Mouse (Mus musculus): Measurements from ENCODE around the gene Aida. TPM values are rescaled to one million over a fixed set of nuclear protein-coding genes. Genes with fewer than 3 reads are reported as not detected.
A peak's percentile ranks its signal among the peaks of the same experiment; 100 is the strongest.
"Not testable (repeated sequence)": the region's sequence is repeated elsewhere in the genome, so short reads cannot be mapped to it uniquely, and the experiment has no call there.

Gene Aida
- total RNA-seq, 2 experiments from 2014 or later: 49.8 to 53.9 TPM

DNA sequence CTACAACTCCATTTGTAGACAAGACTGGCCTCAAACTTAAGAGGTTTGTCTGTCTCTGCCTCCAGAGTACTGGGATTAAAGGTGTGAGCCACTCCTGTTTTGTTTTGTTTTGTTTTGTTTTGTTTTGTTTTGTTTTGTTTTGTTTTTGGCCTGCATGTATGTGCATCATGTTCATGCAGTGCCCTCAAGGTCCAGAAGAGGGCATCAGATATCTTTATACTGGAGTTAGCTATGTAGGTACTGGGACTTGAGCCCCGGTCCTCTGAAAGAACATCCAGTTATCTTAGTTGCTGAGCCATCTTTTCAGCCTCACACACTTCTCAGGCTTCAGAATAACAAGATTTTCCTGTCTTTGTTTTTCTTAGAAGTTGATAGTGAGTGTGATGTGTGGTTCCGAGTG, 19.4 kb downstream of the Aida start:
- DNase-seq (ENCODE audit: low spot score in 2 of 2): no peak

DNA sequence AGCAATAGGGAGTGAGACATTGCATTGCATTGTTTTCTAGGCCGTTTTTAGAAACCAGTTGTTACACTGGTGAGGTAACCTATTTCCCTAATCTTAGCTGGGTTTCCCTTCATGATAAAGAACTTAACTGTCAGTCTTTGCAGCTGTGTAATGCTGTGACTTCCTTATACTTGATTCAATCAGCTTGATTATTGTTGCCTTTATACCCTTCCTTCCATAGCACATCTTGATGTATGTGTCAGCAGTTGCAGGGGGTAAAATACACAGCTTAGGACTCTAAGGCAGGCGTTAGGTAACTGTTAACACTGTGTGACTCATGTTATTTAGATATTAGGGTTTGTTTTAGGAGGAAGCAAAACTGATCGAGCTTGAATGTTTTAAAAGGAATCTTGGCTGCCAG, 24.3 kb downstream of the Aida start:
- no peak for DNase-seq (ENCODE audit: low spot score in 2 of 2)

DNA sequence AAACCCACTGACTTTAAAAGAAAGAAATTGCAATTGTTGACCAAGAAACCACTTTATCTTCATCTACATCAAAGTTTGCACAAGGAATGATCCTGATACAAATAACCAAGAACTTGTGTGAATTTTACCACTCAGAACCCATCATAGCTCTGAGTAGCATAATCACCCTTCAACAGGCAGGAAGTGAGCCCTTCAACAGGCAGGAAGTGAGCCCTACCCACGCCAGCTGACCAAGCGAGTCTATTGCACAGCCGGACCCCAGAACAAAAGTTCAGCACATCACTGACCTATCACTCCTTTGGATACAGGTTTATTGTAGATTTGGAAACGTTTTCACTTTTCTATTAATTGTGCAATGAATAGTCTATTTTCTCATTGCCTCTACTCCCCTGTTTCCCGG, 26.1 kb downstream of the Aida start:
- DNase-seq (ENCODE audit: low spot score in 2 of 2): not testable (repeated sequence)

GRCm38 (mm10) chr1:183323923-183324322, 27.5 kb downstream of the Aida start:
- DNase-seq (ENCODE audit: low spot score in 2 of 2): no peak

DNA sequence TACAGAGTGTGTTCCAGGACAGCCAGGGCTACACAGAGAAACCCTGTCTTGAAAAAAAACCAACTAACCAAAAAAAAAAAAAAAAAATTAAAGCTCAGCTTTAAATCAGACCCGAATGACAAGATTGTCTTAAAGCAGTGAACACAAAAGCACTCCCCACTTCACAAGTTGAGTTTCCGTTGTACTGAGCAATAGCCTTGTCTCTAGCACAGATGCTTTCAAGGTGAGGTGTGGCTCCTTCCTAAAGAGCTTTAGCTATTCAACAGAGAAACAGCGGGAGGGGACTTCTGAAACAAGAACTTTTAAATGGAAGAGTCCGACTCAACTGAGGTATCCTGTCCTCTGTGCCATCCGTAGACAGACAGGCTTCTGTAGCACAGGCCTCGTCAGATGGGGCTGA, 28.0 kb downstream of the Aida start:
- no peak for DNase-seq (ENCODE audit: low spot score in 2 of 2)

- DNase-seq (ENCODE audit: low spot score in 2 of 2): no peak
These were observed 30.8 kb downstream of the Aida start for GRCm38 (mm10) chr1:183327171-183327570.

GRCm38 (mm10) chr1:183342902-183343301, 46.5 kb downstream of the Aida start:
- DNase-seq (ENCODE audit: low spot score in 2 of 2): not testable (repeated sequence)

DNA sequence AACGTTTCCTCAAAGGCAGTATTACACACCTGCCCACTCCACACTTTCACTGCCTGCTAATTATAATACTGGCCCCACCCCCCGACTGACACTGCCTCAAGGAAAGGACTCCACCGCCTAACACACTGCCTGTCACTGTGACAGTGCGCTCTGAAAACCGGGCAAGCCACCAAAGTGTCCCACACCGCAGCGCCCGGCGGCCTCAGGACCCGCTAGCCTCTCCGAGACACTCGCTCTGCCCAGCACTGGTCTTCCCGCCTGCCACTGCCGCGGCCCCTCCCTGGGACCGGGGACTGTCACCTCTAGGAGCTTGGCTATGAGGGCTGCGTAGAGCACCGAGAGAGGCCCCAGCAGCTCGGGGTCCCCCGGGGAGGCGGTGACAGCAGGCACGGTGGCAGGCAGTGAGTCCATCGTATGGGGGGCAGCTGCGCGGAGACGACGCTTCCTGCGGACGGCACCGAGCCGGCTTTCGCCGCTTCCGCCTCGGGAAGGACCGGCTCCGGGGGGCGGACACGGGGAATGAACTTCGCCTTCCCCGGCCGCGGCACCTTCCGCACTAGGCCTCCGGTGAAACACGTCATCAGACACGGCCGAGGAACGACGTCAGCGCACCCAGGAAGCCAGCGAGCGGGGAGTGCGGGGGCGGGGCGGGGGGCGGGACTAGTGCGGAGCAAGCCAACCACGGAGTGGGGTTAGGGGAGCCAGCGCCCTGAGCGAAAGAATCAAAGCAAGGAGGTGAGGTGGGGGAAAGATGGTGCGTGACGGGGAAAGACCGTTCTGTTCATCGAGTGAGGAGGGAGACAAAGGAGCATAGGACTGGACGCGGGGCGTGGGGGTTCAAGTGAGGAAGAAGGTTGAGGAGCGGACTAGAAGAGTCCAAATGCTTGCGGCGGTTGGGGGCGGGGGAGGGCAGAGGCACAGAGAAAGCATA, 48.8 kb downstream of the Aida start:
- DNase-seq (ENCODE audit: low spot score in 2 of 2): peak; percentile 81 to 91

DNA sequence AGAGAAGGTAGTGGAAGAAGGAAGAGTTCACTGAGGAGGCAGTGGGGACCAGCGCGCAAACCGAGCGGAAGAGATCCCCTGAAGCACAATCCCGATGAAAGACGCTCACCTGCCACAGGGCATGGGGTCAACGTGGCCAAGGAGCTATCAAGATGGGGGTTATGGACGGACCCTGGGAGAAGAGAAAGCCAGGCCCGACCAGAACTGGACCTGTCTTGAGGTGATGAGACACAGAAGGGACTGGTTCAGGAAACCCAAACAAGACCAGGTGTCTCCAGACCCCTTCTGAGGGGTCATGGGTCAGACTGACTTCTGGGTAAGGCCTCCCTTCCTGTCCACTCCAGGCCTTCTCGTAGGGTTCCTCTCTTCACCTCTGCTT, 49.4 kb downstream of the Aida start:
- DNase-seq (ENCODE audit: low spot score in 2 of 2): no peak

DNA sequence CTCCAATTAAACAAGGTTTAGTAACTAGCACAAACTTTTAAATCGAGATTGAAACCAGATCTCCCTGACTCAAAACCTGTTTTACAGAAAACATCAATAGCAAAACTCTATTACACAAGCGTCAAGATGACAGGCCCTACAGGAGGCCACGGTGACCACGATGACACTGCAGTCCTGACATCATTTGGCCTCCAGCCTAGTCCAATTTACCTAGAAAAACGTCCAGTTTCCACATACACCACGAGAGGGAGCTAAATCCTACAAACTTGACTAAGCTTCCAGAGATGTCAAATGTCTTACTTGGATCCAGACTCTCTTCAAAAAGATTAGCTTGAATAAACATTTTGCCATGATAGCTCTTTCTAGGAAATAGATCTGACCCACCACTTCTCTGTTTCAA, 53.5 kb downstream of the Aida start:
- DNase-seq (ENCODE audit: low spot score in 2 of 2): peak in 1 of 2 experiments; percentile 78

- no peak for DNase-seq (ENCODE audit: low spot score in 2 of 2)
These were observed 62.5 kb downstream of the Aida start for GRCm38 (mm10) chr1:183358901-183359300.

GRCm38 (mm10) chr1:183362301-183362700, 65.9 kb downstream of the Aida start:
- no peak for DNase-seq (ENCODE audit: low spot score in 2 of 2)

GRCm38 (mm10) chr1:183362729-183363576, 66.6 kb downstream of the Aida start:
- no peak for DNase-seq (ENCODE audit: low spot score in 2 of 2)

DNA sequence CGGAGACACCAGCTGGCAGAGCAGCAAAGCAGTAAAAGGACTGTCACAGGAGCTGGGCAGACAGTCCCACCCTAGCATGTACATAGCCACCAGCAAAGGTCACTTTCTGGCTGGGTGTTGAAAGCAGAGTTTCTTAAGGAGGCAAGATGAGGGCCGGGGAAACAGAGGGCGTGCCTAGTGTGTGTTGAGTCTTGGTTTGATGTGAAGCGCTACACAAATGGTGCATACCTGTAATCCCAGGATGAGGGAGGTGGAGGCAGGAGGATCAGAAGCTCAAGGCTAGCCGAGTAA, 67.1 kb downstream of the Aida start:
- no peak for DNase-seq (ENCODE audit: low spot score in 2 of 2)

DNA sequence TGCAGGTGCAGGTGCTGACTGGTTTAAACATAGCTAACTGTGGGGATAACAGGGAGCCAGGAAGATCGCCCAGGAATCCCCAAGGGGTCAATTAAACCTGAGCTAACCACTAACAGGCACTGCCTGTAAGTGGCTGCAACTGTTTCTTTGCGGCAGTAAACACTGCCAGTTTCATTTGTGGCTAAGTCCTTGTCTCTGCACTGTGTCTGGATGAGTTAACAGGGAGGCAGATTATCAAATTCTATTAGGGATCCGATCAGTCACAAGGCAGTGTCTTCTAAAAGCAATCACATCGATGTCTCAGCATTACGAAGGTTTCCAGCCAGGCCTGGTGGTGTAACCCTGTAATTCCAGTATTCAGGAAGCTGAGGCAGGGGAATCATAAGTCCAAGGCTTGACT, 70.0 kb downstream of the Aida start:
- no peak for DNase-seq (ENCODE audit: low spot score in 2 of 2)

DNA sequence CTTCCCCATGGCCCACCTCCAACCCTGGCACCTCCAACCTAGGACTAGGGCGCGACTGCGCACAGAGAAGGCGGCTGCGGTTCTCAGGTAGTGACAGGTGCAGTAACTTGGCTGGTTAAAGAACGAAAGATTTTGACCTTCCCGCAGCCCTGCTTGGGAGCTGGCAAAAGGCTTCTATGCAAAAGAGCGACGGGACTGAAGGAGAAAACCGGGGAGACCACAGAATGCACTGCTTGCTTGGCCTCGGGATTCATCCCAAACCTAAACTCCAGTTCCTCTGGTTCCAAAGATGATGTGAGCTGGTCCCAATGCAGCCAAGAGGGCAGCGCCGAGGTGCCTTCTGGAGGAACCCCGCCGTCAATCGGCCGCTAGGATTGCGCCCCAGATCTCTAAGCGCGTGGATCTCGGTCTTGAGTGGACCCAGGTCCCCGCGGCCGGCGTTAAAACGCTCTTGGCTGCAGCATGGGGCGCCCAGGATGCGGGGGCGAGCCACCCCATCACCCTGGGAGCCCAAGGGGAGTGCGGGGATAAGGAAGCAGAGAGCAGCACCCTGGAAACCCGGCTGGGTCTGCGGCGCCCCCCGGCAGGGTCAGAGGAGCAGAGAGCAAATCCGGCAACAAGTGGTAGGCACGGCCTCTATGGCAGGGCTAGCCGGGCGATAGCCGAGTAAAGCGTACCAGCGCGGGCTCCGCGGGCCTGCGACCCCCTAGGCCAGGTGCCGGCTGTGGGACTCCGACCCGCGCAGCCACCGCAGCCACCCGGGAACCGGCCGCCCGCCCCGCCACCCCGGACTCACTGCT, 72.4 kb downstream of the Aida start:
- DNase-seq (ENCODE audit: low spot score in 2 of 2): peak in 1 of 2 experiments; percentile 30

- DNase-seq (ENCODE audit: low spot score in 2 of 2): peak; percentile 98 to 99
These were observed 73.1 kb downstream of the Aida start, which contains the start of gene Mia3 for GRCm38 (mm10) chr1:183369427-183370014. Mia3 (minus strand) TSS chr1:183369553.

DNA sequence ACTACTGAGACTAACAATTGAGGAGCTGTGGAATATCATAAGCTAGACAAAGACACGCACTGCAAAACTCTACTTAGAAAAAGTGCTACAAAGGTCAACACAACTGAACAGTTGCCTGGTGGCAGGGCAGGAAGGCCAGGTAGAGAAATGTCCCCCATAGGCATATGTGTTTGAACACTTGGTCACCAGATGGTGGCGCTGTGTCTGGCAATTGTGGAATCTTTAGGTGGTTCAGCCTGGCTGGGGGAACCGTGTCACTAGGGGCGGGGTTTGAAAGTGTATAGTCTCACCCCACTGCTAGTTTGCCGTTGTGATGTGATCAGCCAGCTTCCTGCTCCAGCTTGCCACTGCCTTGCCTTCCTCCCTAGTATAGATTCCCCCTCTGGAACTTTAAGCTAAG, 78.3 kb downstream of the Aida start:
- no peak for DNase-seq (ENCODE audit: low spot score in 2 of 2)

Measured in layer of hippocampus, adult 18-20 months (tissue).